Mouse (Mus musculus) liver, adult 2 months (tissue): ENCODE results near the gene Trip6. TPM values are rescaled to one million over a fixed set of nuclear protein-coding genes. Genes with fewer than 3 reads are reported as not detected.
A peak's percentile ranks its signal among the peaks of the same experiment; 100 is the strongest.
"Not testable (repeated sequence)": the region's sequence is repeated elsewhere in the genome, so short reads cannot be mapped to it uniquely, and the experiment has no call there.

Experiments
- DNase-seq: peaks from one replicate; pipeline ENCODE4 v3.0.0-alpha.2; 2011; ENCODE audit warnings: low read depth, low spot score; ENCODE audit errors: extremely low read depth
- H3K27ac ChIP-seq: fragments of 200-500 bp; replicated peaks from 2 replicates; pipeline ENCODE4 v1.5.1; 2012; ENCODE audit warnings: low read depth, mild to moderate bottlenecking, control low read depth, inconsistent platforms, low read length; ENCODE audit not compliant: insufficient read depth
- H3K27me3 ChIP-seq: fragments of 200-500 bp; 2 replicates; pipeline ENCODE4 v1.6.1; 2012; ENCODE audit warnings: mild to moderate bottlenecking, moderate library complexity, low read length, inconsistent platforms; ENCODE audit not compliant: control insufficient read depth, insufficient read depth
- H3K36me3 ChIP-seq: fragments of 200-500 bp; 2 replicates; pipeline ENCODE4 v1.6.1; 2012; ENCODE audit warnings: low read length, inconsistent platforms; ENCODE audit not compliant: control insufficient read depth, insufficient read depth
- H3K4me1 ChIP-seq: fragments of 200-500 bp; 2 replicates; pipeline ENCODE4 v1.6.1; 2011; ENCODE audit warnings: low read length; ENCODE audit not compliant: control insufficient read depth, insufficient read depth
- H3K4me3 ChIP-seq: fragments of 200-500 bp; 2 replicates; pipeline ENCODE4 v1.5.1; 2011; ENCODE audit warnings: low read depth, mild to moderate bottlenecking, control low read depth, low read length, moderate library complexity; ENCODE audit not compliant: insufficient read depth
- H3K79me2 ChIP-seq: fragments of 200-500 bp; 2 replicates; pipeline ENCODE4 v1.6.1; 2012; ENCODE audit warnings: inconsistent platforms, mild to moderate bottlenecking, low read length, moderate library complexity; ENCODE audit not compliant: control insufficient read depth, insufficient read depth
- H3K9ac ChIP-seq: fragments of 200-500 bp; 2 replicates; pipeline ENCODE4 v1.6.1; 2012; ENCODE audit warnings: low read depth, mild to moderate bottlenecking, control low read depth, inconsistent platforms, low read length
- CTCF ChIP-seq: fragments of 200-500 bp; IDR thresholded peaks from 2 replicates; pipeline ENCODE4 v1.5.1; 2011; ENCODE audit warnings: low read depth, low read length, control low read depth
- POLR2A ChIP-seq: fragments of 200-500 bp; IDR thresholded peaks from 2 replicates; pipeline ENCODE4 v1.6.1; 2011; ENCODE audit warnings: low read length, control low read depth; ENCODE audit not compliant: insufficient read depth; ENCODE audit errors: extremely low read depth
- WGBS: fragments of 180-500 bp; shearing (Covaris S2); methylation state at CpG from one replicate; pipeline ENCODE4 v1.1.7; 2018; 5-methylcytosine and 5-hydroxymethylcytosine counted together
- polyA plus RNA-seq: library from polyadenylated mRNA; depleted of rRNA; stranded (reverse); fragments of >200 nt; gene quantifications from 2 replicates; pipeline ENCODE4 v1.2.3, GENCODE M21; 2012
- total RNA-seq: library from RNA; depleted of rRNA; stranded (reverse); fragments of >200 nt; gene quantifications from 2 replicates; pipeline ENCODE4 v1.2.3, GENCODE M21; 2014

Gene Trip6
- total and polyA plus RNA-seq, 2 experiments, result 6.5 to 25.0 TPM

DNA sequence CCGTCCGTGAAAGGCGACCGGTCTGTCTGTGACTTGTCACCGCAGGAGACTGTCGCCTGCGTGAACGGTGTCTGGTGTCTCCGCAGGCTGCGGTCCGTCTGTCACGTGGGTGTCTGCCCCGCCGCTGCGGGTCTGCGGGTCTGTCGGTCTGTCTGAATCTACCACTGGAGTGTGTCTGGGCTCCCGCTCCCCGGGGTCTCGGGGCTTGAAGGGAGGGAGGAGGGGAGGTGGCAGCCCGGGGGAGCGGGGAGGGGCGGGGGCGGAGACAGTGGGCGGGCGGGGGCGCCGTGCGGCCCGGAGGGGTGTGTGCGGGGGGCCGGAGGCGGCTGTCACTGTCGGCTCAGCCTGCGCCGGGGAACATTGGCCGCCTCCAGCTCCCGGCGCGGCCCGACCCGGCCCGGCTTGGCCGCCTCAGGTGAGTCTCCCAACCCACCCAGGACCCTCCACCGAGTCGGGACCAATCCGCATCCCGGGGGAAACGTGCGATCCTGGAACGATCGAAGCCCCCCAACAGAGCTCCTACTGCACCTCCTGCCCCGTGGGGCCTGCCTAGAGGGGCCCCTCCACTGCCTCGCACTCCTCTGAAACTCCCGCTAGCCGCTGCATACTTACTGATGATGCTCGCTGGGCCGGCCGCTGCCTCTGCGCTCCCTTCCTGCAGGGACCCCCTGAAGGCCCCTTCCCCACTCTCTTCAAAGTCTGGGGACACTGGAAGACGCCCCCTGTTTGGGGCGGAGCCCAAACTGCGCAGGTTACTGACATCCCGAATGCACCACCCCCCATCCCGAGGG, 26.1 kb downstream of the Trip6 start:
- Histone ChIP-seq H3K9ac (0 out of 2 replicates have a peak overlapping the region, but pooled peaks have one; percentile 18), H3K27me3 (peaks cover 10% of the 10 kb centered on the region; the same call in 1 of the 2 replicates), H3K79me2 (no peaks in the 10 kb centered on the region), H3K27ac (no peak overlapping the region), H3K36me3 (no peaks in the 10 kb centered on the region), H3K4me3 (peak overlapping the region; percentile 38; the same call in 1 of the 2 replicates), H3K4me1 (0 out of 2 replicates have a peak, but pooled peaks cover 3% of the 10 kb centered on the region)
- no peak for DNase-seq
- TF ChIP-seq CTCF (no peak), POLR2A (no peak)
- WGBS, result 2% methylated on average over 53 of the region's 65 CpGs

DNA sequence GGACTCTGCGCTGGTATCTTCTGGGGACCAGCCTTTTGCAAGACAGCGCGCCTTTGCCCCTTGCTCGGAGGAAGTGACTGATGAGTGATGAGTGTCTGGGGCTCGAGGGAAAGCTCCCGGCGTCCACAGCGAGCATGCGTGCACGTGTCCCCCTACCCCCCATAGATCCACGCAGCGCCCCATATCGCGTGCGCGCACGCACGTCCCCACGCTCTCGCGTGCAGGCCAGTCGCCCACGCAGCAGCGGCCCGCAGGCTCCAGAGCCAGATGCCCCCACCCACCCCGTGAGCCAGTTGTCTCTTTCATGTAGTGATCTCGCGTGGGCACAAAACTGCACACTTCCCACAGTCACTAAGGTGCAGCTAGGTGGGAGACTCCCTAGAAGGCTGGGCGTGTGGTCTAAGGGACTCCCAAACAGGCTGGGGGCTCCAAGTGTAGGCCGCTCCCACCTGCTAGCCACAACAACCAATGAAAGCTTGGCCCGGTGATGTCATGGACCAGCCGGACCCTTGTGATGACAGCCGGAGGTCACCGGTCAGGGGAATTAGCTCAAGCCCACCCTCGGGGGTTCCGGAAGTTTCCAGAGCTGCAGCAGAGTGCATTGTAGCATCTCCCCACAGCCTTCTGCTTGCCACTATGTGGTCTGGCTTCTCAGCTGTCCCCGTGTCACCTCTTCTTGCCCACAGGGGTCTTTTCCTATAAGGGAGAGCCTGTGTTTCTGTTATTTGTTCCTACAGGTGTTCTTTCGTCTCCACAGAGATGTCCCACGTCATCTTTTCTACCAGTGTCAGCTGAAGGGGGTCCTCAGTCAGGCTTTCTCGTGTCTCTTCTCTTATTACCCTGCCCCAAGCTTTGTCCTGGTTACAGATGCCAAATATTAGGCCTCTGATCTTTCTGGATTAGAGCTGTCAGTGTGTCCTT, 26.9 kb downstream of the Trip6 start, which contains the start of gene Ache:
Gene Ache, plus strand, starts transcription at position 488 of the 921 bp plus-strand sequence.
- H3K27me3 ChIP-seq, result peaks cover 10% of the 10 kb centered on the region; the same call in 1 of the 2 replicates
- WGBS, result 6% methylated on average over 40 of the region's 40 CpGs
- peak within 1 kb of the TSS; percentile 18; the same call in 1 of the 2 replicates for H3K9ac ChIP-seq
- H3K79me2 ChIP-seq, result no peaks in the 10 kb centered on the region
- H3K36me3 ChIP-seq, result no peaks in the 10 kb centered on the region
- no peak for TF ChIP-seq CTCF
- TF ChIP-seq POLR2A, result no peak
- DNase-seq, result no peak
- peak within 1 kb of the TSS; percentile 38; the same call in 1 of the 2 replicates for H3K4me3 ChIP-seq
- H3K4me1 ChIP-seq, result 0 out of 2 replicates have a peak, but pooled peaks cover 3% of the 10 kb centered on the region
- H3K27ac ChIP-seq, result no peak within 1 kb of the TSS

DNA sequence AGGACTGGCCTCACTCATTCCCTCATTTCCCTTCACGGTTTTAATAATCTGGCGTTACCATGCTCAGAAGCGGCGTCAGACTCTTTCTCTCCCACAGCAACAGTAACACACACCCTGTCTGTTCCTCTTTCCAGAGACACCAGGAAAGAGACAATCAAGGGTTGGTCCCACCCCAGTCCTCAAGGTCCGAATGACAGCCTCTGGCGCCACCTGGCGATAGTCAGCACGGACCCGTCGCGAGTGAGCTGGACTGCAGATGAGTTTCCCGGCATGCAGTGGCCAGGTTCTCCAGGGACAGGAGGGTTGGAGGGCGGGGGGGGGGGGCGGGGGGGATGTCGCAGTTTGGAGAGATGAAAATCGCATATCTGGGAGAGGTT, 27.6 kb downstream of the Trip6 start:
- no peaks in the 10 kb centered on the region for H3K79me2 ChIP-seq
- H3K4me3 ChIP-seq, result no peak overlapping the region
- peak; percentile 33 for DNase-seq
- no peak overlapping the region for H3K9ac ChIP-seq
- H3K36me3 ChIP-seq, result no peaks in the 10 kb centered on the region
- TF ChIP-seq POLR2A, result no peak
- TF ChIP-seq CTCF, result peak; percentile 94
- H3K27me3 ChIP-seq, result peaks cover 10% of the 10 kb centered on the region; the same call in 1 of the 2 replicates
- H3K4me1 ChIP-seq, result 0 out of 2 replicates have a peak, but pooled peaks cover 3% of the 10 kb centered on the region
- WGBS, result 3% methylated on average over 16 of the region's 16 CpGs
- H3K27ac ChIP-seq, result no peak overlapping the region

DNA sequence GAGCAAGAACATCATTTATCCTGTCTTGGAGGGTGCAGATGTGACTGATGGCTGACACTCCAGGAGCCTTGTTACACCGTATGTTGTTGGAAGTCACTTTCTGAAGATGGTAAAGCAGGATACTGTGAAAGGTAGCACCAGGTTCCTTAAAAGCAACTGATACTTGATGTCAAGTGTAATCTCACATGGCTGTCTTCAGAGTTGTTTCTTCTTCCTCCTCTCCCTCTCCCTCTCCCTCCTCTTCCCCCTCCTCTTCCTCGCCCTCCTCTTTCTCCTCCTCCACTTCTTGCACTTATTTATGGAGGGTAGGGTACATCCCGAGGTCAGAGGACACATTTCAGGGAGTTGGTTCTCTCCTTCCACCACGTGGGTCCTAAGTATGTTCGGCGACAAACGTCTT, 28.2 kb downstream of the Trip6 start:
- H3K79me2 ChIP-seq, result no peaks in the 10 kb centered on the region
- no peak for DNase-seq
- no peak overlapping the region for H3K4me3 ChIP-seq
- H3K27me3 ChIP-seq, result peaks cover 10% of the 10 kb centered on the region; the same call in 1 of the 2 replicates
- no peaks in the 10 kb centered on the region for H3K36me3 ChIP-seq
- no peak overlapping the region for H3K9ac ChIP-seq
- 0 out of 2 replicates have a peak, but pooled peaks cover 3% of the 10 kb centered on the region for H3K4me1 ChIP-seq
- TF ChIP-seq CTCF (no peak), POLR2A (no peak)
- WGBS, result 50% methylated on average over 7 of the region's 7 CpGs
- no peak overlapping the region for H3K27ac ChIP-seq

DNA sequence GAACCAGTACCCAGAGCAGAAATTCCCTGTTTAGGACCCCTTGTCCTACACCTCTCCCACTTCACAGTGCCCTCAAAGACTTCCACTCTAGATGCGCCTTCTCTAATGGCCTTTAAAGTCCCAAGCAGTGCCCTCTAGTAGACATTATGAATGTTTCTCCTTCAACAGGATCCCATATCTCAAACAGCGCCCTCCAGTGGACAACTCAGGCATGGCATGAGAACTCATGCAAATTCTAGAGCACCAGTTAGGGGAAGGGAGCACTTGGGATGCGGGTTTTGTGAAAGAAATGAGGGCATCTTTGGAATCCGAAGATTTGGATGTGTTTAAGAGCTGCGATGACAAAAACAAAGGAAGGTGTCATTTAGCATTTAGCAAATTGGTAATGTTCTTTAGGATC, 29.2 kb downstream of the Trip6 start:
- Histone ChIP-seq H3K27me3 (peaks cover 10% of the 10 kb centered on the region; the same call in 1 of the 2 replicates), H3K27ac (no peak overlapping the region), H3K79me2 (no peaks in the 10 kb centered on the region), H3K9ac (no peak overlapping the region), H3K4me1 (0 out of 2 replicates have a peak, but pooled peaks cover 3% of the 10 kb centered on the region), H3K36me3 (no peaks in the 10 kb centered on the region), H3K4me3 (no peak overlapping the region)
- 55% methylated on average over 5 of the region's 5 CpGs for WGBS
- no peak for DNase-seq
- TF ChIP-seq POLR2A, result no peak
- peak; percentile 33; the same call in 1 of the 2 replicates for TF ChIP-seq CTCF

DNA sequence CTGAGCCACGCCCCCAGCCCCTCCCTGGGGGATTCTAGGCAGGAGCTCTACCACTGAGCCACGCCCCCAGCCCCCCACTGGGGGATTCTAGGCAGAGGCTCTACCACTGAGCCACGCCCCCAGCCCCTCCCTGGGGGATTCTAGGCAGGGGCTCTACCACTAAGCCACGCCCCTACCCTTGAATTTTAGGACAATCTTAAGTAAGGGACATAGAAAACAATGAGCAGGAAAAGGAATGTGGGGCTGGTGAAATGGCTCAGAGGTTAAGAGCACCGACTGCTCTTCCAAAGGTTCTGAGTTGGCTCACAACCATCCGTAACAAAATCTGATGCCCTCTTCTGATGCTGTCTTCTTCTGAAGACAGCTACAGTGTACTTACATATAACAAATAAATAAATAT, 29.8 kb downstream of the Trip6 start:
- not testable (repeated sequence) for H3K4me3 ChIP-seq, H3K27ac ChIP-seq, H3K4me1 ChIP-seq, DNase-seq, H3K9ac ChIP-seq, H3K79me2 ChIP-seq, H3K36me3 ChIP-seq
- peaks cover 10% of the 10 kb centered on the region; the same call in 1 of the 2 replicates for H3K27me3 ChIP-seq
- WGBS, result 78% methylated on average over 6 of the region's 6 CpGs
